Mouse (Mus musculus) gastrocnemius, postnatal 36 days (tissue): ENCODE measurements around the gene Prkce. TPM values are rescaled to one million over a fixed set of nuclear protein-coding genes. Genes with fewer than 3 reads are reported as not detected.

Source experiments
- DNase-seq, 2 experiments: peaks; one replicate each; pipeline ENCODE4 v3.0.0; 2022
- intact Hi-C: fragments of 180-260 bp; cut with DNase I; formaldehyde crosslinking; loops from one replicate; pipeline ENCODE4 v1.15.1; 2025
- total RNA-seq, 2 experiments: library from RNA; stranded (reverse); gene quantifications; 2 replicates each; pipeline ENCODE4 v1.2.3; 2021

Prkce gene
- total RNA-seq, 2 experiments from 2014 or later, result 7.9 to 8.2 TPM

DNA sequence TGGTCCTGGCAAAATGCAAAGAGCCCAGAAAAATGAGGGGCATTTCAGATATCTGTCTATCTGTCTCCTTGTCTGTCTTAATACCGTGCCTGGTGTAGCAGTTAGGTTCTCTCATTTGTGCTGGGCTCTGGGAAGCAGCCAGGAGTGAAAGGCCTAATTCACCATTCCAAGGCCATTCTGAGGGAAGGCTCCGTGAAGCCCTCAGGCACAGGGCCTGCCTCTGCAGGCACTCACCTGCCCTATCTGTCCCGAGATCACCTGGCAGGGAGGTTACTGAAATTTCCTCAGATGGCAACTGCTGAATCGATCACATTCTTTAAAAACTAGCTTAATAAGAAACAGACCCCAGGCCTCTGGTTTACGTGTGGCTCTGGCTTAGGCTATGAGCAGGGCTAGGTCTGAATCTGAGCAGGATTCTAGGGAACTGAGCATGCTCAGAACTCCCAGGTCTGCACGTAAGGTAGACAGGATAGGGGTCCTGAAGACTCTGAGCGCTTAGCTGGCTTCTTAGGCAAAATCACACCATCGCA lies 326.4 kb downstream of the Prkce start:
- intact Hi-C loops, result loop anchor here (2.0 kb wide), 1 partner anchor 319 kb away; no protein-coding TSS in a partner anchor
- DNase-seq, result no peak

- intact Hi-C loops, result no loop called here
- no peak for DNase-seq
Measured at GRCm38 (mm10) chr17:86494494-86494893, 326.9 kb downstream of the Prkce start.

GRCm38 (mm10) chr17:86494895-86495294 lies 327.3 kb downstream of the Prkce start:
- intact Hi-C loops, result loop anchor here (5.0 kb wide), 2 partner anchors 42 to 257 kb away; partner anchors contain the start of gene Epas1

GRCm38 (mm10) chr17:86496123-86496771 lies 328.7 kb downstream of the Prkce start:
- DNase-seq, result peak in 1 of 2 experiments; percentile 33
- intact Hi-C loops, result loop anchor here (5.0 kb wide), 2 partner anchors 41 to 256 kb away; partner anchors contain the start of gene Epas1

More at GRCm38 (mm10) chr17:86494895-86495294, 327.3 kb downstream of the Prkce start:
- DNase-seq, result no peak

DNA sequence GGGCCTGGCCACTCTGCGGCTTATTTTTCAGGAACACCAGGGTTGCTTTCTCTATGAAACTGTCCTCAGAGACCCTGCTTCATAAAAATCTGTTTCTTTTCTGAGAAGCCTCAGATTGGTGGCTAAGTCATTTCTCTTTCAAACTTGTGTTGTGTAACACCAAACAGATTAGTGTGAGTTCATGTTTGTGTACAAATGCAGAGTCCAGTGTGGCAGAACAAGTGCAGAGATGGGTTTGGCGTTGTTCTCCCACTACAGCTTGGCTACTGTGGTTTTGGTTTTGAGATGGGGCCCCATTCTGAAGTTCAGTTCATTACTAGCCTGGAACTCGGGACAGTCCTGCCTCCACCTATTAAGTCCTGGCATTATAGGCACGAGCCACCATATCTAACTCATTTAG lies 329.7 kb downstream of the Prkce start:
- intact Hi-C loops, result loop anchor here (5.0 kb wide), 2 partner anchors 40 to 255 kb away; partner anchors contain the start of gene Epas1
- DNase-seq, result no peak

GRCm38 (mm10) chr17:86499359-86500045 lies 331.9 kb downstream of the Prkce start:
- intact Hi-C loops, result loop anchor here (5.0 kb wide), 2 partner anchors 38 to 253 kb away; partner anchors contain the start of gene Epas1
- DNase-seq, result peak; percentile 36 to 52

GRCm38 (mm10) chr17:86501393-86501792 lies 333.8 kb downstream of the Prkce start:
- DNase-seq, result no peak
- intact Hi-C loops, result no loop called here

DNA sequence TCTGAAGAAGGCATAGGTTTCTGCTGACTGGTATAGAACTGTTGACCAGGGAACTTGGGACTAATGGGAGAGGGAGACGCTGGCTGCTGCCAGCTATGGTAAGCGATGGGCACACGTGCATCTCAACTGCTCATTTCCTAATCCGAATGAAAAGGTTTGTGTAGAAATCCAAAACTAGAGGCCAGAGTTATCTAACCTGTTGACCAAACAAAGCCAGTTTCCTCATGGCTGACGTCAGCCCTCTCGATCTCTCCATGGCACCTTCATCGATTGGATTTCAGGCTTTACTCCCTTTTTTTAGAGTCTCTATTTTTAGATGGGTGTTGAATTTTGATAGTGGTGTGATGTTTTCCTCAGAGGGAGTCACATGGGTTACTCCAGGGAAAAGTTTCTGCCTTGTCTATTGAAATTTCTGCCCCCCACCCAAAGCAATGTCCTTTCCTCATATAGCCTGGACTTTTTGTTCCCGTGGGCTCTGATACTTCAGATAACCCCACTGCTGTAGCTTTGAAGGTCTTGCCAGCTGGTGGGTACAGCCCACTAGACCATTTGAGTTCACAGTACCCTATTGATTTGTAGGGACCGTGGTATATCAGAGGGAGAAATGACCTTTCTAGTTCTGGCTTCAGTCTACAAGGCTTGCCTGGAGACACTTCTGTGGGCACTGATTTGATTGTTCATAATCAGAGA lies 335.8 kb downstream of the Prkce start:
- no peak for DNase-seq
- intact Hi-C loops, result no loop called here

GRCm38 (mm10) chr17:86505183-86505631 lies 337.6 kb downstream of the Prkce start, which contains the start of gene Gm10309:
Gene Gm10309, minus strand, starts transcription at chr17:86505232.
- intact Hi-C loops, result no loop called here
- DNase-seq, result peak; percentile 55 to 81

DNA sequence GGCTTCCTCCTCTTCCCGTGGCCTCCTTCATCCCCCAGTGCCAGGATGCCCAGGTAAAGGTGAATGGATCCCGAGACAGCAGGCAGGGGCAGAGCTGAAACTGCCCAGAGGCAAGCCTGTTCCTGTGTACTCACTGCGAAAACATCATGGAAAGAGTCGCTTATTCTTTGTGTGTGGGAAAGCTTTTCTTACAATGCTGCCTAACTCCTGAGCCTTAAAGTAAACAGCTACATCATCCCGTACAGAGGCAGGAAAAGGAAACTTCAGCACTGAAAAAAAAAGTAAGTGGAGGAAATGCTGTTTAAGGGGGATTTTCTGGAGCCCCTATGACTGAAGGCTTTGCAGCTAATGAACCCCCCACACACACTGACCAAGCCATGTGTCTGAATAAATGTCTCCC lies 339.3 kb downstream of the Prkce start:
- no peak for DNase-seq
- intact Hi-C loops, result no loop called here

DNA sequence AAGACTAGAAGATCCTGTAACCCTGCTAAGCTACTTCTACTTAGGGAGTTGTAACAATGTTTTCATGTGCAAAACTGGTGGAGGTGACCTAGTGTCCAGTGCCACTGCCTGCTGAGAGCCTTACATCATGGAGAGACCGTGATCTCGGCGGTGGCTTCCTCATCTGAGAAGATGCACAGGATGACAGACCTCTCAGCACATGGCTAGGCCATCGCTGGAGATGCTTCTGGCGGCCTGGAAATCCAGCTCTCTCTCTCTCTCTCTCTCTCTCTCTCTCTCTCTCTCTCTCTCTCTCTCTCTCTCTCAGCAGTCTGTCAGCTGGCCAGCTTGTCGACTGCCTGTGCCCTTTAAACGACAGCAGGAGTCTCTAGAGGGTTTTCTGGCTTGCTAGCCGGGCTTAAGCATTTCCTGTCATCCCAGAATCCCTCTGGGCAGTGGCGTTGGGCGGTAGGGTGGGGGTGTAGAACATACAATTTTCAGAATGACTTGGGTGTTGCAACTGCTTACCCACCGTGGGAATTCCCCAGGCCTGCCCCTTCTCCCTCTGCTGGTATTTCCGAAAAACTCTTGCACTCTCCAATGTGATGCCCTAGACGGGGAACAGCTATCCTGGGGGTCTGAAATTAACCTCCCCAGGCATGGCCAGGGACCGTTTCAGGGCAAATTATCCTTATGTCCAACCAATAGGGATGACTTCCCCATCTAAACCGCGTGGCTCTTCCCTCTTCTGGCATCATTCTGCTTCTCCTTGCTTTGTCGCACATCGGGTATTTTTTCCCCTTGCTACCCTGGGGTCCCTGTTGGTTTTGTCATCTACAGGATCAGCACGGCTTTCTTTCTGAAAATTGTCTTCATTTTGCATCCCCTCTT lies 340.0 kb downstream of the Prkce start:
- intact Hi-C loops, result no loop called here
- peak in 1 of 2 experiments; percentile 16 for DNase-seq

- no peak for DNase-seq
Measured at GRCm38 (mm10) chr17:86508212-86508490, 340.6 kb downstream of the Prkce start.

GRCm38 (mm10) chr17:86509871-86510270 lies 342.3 kb downstream of the Prkce start:
- DNase-seq, result no peak
- intact Hi-C loops, result no loop called here

More at GRCm38 (mm10) chr17:86508212-86508490, 340.6 kb downstream of the Prkce start:
- intact Hi-C loops, result no loop called here

- DNase-seq, result no peak
- intact Hi-C loops, result no loop called here
Measured at GRCm38 (mm10) chr17:86514974-86515620, 347.5 kb downstream of the Prkce start.

GRCm38 (mm10) chr17:86516630-86517029 lies 349.0 kb downstream of the Prkce start:
- intact Hi-C loops, result no loop called here
- no peak for DNase-seq

DNA sequence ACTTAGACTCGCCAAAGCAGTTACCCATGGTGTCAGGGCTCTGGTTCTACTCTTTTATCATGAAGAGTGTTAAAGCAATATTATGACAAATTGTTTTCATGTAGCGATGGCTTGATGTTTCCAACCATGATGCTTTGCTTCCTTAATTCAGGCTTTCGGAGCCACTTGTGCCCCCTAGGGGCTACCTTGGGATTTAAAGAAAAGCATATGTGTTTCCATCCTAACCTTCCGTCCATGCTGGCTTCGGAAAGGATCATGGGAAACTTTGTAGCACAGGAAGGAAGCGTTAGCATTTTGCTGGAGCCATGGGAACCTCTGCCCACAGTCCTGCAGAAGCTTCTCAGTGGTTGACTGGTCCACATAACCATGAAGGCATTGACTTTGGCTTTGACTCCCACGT lies 351.0 kb downstream of the Prkce start:
- intact Hi-C loops, result no loop called here
- no peak for DNase-seq

DNA sequence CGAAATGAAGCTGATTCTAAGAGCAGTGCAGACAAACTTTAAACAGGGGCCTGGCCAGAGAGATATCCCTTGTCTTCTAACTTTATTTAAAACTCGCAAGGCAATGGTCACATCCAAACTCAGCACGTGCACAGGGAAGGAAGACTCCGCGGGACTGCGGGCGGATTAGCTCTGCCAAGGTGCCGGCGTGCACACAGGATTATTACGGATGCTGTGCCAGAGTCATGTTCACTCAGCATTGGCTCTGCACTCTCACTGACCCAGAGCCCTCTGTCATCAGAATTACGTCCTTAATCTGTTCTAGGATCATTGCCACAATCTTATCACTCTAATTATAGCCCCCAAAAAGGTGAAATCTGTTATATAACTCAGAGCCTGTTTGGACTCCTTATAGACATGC lies 353.7 kb downstream of the Prkce start:
- no peak for DNase-seq
- intact Hi-C loops, result no loop called here

GRCm38 (mm10) chr17:86522649-86523048 lies 355.1 kb downstream of the Prkce start:
- no peak for DNase-seq
- intact Hi-C loops, result no loop called here

- intact Hi-C loops, result no loop called here
- DNase-seq, result no peak
Measured at GRCm38 (mm10) chr17:86523374-86523773, 355.8 kb downstream of the Prkce start.
